Comparison of ENCODE assay signal across 23 mouse cellular contexts in the genomic region with DNA sequence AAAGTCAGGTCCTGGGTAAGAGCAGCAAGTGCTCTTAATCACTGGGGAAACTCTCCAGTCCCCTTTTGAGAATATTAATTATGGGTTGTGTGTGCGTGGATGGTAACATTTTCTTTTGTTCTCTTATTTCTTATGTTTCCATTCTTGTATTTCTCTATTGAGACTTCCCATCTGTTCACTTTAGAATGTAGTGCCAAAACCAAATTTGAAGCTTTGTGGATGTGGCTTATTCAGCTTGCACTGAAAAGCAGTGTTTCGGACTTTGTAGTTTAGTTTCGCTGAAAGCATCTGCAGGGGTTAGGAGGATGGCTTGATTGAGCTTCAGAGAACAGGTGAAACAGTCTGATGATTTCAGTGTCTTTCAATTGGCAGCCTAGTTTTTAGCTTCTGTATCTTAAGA. TPM values are rescaled to one million over a fixed set of nuclear protein-coding genes. Genes with fewer than 3 reads are reported as not detected.
DNase-seq lines count a peak whose midpoint lies in the region; ATAC-seq lines count a peak whose summit lies in the region.
"Had no signal": no experiment of that assay in that cellular context is flagged by ENCODE, and none has a peak within 500 bp of the region (broad histone marks: within the 10 kb centered on the region; RNA-seq: fewer than 3 reads in every experiment).

No protein-coding gene starts in this region.

- no peak for ATAC-seq in forebrain, embryonic 14.5 days
- no peak; the same call in 1 of the 2 replicates for ATAC-seq in forebrain, embryonic 16.5 days
- ATAC-seq in frontal cortex, adult (ENCODE audit: low TSS enrichment), result peak; percentile 72
- ATAC-seq: activated CD4-positive, CD25-positive, alpha-beta regulatory T cell, adult 4 months; CD4-positive, CD25-positive, alpha-beta regulatory T cell, adult 4 months; forebrain, embryonic 13.5 days; Patski had no signal

- H3K4me3 ChIP-seq in forebrain, embryonic 14.5 days (ENCODE audit: low read depth, low read length), result no peak overlapping the region
- no peak overlapping the region for H3K4me3 ChIP-seq in forebrain, embryonic 16.5 days (replicated peaks; ENCODE audit: low read length)
- H3K4me3 ChIP-seq: embryonic facial prominence, embryonic 10.5 days; embryonic facial prominence, embryonic 12.5 days; forebrain, embryonic 13.5 days had no signal

- peak; percentile 6 for DNase-seq in forebrain, embryonic 14.5 days (ENCODE audit: low spot score)
- DNase-seq in frontal cortex, postnatal 10 days (ENCODE audit: low spot score in 2 of 2), result no peak
- peak; percentile 40 for DNase-seq in telencephalon, adult 2 months (ENCODE audit: low read depth, low spot score)
- no peak for DNase-seq in kidney, postnatal 14 days
- DNase-seq: adrenal gland, adult 8-10 months; adrenal gland, postnatal 14 days; adrenal gland, postnatal 36 days; B cell, adult 2 months; cerebellum, adult 11-12 months; cerebellum, adult 2 months; cerebellum, adult 9-10 months; cerebellum, postnatal 10 days; cerebellum, postnatal 25 days had no signal

- H3K9ac ChIP-seq in forebrain, embryonic 14.5 days (ENCODE audit: low read length), result no peak overlapping the region
- H3K9ac ChIP-seq in forebrain, embryonic 16.5 days (replicated peaks; ENCODE audit: low read depth, low read length), result no peak overlapping the region
- H3K9ac ChIP-seq: embryonic facial prominence, embryonic 12.5 days; forebrain, embryonic 13.5 days had no signal

- H3K36me3 ChIP-seq in forebrain, embryonic 14.5 days (ENCODE audit: control insufficient read depth, insufficient read depth, low read length), result no peaks in the 10 kb centered on the region
- H3K36me3 ChIP-seq in forebrain, embryonic 16.5 days (ENCODE audit: control insufficient read depth, insufficient read depth), result no peaks in the 10 kb centered on the region
- H3K36me3 ChIP-seq: embryonic facial prominence, embryonic 12.5 days had no signal

- WGBS in forebrain, embryonic 14.5 days, result 61% methylated on average over 3 of the region's 3 CpGs
- 55% methylated on average over 3 of the region's 3 CpGs for WGBS in forebrain, embryonic 16.5 days

- no peaks in the 10 kb centered on the region for H3K27me3 ChIP-seq in forebrain, embryonic 14.5 days (replicated peaks; ENCODE audit: control insufficient read depth, insufficient read depth, low read length)
- no peaks in the 10 kb centered on the region for H3K27me3 ChIP-seq in forebrain, embryonic 16.5 days (replicated peaks; ENCODE audit: control insufficient read depth, insufficient read depth, low read length)
- H3K27me3 ChIP-seq: CH12.LX; embryonic facial prominence, embryonic 12.5 days; forebrain, embryonic 13.5 days; Patski had no signal

- peak overlapping the region; percentile 46; the same call in 1 of the 2 replicates for H3K27ac ChIP-seq in forebrain, embryonic 14.5 days (ENCODE audit: low read depth, low read length)
- no peak overlapping the region for H3K27ac ChIP-seq in forebrain, embryonic 16.5 days (ENCODE audit: low read length)
- H3K27ac ChIP-seq: embryonic facial prominence, embryonic 10.5 days; embryonic facial prominence, embryonic 12.5 days; forebrain, embryonic 13.5 days had no signal

- no peak overlapping the region for H3K4me2 ChIP-seq in forebrain, embryonic 14.5 days (ENCODE audit: low read length)
- no peak overlapping the region for H3K4me2 ChIP-seq in forebrain, embryonic 16.5 days (ENCODE audit: low read length)
- H3K4me2 ChIP-seq: embryonic facial prominence, embryonic 12.5 days; forebrain, embryonic 13.5 days had no signal

- H3K9me3 ChIP-seq in forebrain, embryonic 14.5 days (replicated peaks; ENCODE audit: control insufficient read depth, low read length), result no peaks in the 10 kb centered on the region
- H3K9me3 ChIP-seq in forebrain, embryonic 16.5 days (ENCODE audit: control insufficient read depth, low read length), result no peaks in the 10 kb centered on the region
- H3K9me3 ChIP-seq: embryonic facial prominence, embryonic 10.5 days; embryonic facial prominence, embryonic 12.5 days; forebrain, embryonic 13.5 days; G1E had no signal

- H3K4me1 ChIP-seq in forebrain, embryonic 14.5 days (ENCODE audit: control insufficient read depth, insufficient read depth, low read length), result no peaks in the 10 kb centered on the region; the same call in 1 of the 2 replicates
- peaks cover 5% of the 10 kb centered on the region for H3K4me1 ChIP-seq in forebrain, embryonic 16.5 days (replicated peaks; ENCODE audit: control insufficient read depth, insufficient read depth, low read length)
- H3K4me1 ChIP-seq: embryonic facial prominence, embryonic 10.5 days; embryonic facial prominence, embryonic 12.5 days had no signal

RNA-seq across cellular contexts. Expression of gene Kpna1, which starts 14.8 kb away (rescaled TPM):
- polyA plus RNA-seq in forebrain, embryonic 14.5 days (2014; fragmentation: Nextera tagmentation; extraction: Ambion mirVana), result 85.2 and 90.2 TPM in 2 replicates
- polyA plus RNA-seq in forebrain, embryonic 16.5 days (2015; fragmentation: Nextera tagmentation; extraction: Ambion mirVana), result 85.5 and 88.4 TPM in 2 replicates

RNA-seq across cellular contexts. Expression of gene Wdr5b, which starts 47.7 kb away (rescaled TPM):
- polyA plus RNA-seq in forebrain, embryonic 14.5 days (2014; fragmentation: Nextera tagmentation; extraction: Ambion mirVana), result 17.6 and 17.7 TPM in 2 replicates
- 14.4 and 15.5 TPM in 2 replicates for polyA plus RNA-seq in forebrain, embryonic 16.5 days (2015; fragmentation: Nextera tagmentation; extraction: Ambion mirVana)

RNA-seq across cellular contexts. Expression of gene Dtx3l, which starts 54.4 kb away (rescaled TPM):
- 1.9 and 2.3 TPM in 2 replicates for polyA plus RNA-seq in forebrain, embryonic 14.5 days (2014; fragmentation: Nextera tagmentation; extraction: Ambion mirVana)
- polyA plus RNA-seq in forebrain, embryonic 16.5 days (2015; fragmentation: Nextera tagmentation; extraction: Ambion mirVana), result 1.7 and 2.4 TPM in 2 replicates

RNA-seq across cellular contexts. Expression of gene Parp9, which starts 55.0 kb away (rescaled TPM):
- 2.5 and 3.1 TPM in 2 replicates for polyA plus RNA-seq in forebrain, embryonic 14.5 days (2014; fragmentation: Nextera tagmentation; extraction: Ambion mirVana)
- 2.3 and 2.5 TPM in 2 replicates for polyA plus RNA-seq in forebrain, embryonic 16.5 days (2015; fragmentation: Nextera tagmentation; extraction: Ambion mirVana)

Comparison
In these comparisons a context has a peak if more than half of its experiments do, and no peak if none do; other contexts are left out.
1. DNase-seq: peak in forebrain, embryonic 14.5 days (single experiment) and telencephalon, adult 2 months (single experiment); none in frontal cortex, postnatal 10 days (0 of 2) and kidney, postnatal 14 days (single experiment).